Mouse (Mus musculus) MEL (cell line): ENCODE results near the gene Nsg1. TPM values are rescaled to one million over a fixed set of nuclear protein-coding genes. Genes with fewer than 3 reads are reported as not detected.

Experiments
- DNase-seq: peaks from one replicate; pipeline ENCODE4 v3.0.0; 2011; ENCODE audit warnings: low read depth, low spot score
- H3K27ac ChIP-seq: 2 replicates; pipeline ENCODE4 v1.5.1; 2012; ENCODE audit warnings: low read depth, mild to moderate bottlenecking, control low read depth, low read length, moderate library complexity; ENCODE audit not compliant: control insufficient read depth
- H3K27me3 ChIP-seq, 2 experiments: fragments of 150-350 bp in 1 of 2; sonication (generic) in 1 of 2; 2 replicates each; pipeline ENCODE4 v1.6.1; 2012; ENCODE audit warnings: low read length in 2 of 2, mild to moderate bottlenecking in 2 of 2, improper control_type of control experiment in 1 of 2, moderate library complexity in 1 of 2; ENCODE audit not compliant: insufficient read depth in 2 of 2, control insufficient read depth in 1 of 2
- H3K36me3 ChIP-seq, 2 experiments: 2 replicates each; pipeline ENCODE4 v1.6.1; 2012 to 2014; ENCODE audit warnings: low read length in 2 of 2, improper control_type of control experiment in 1 of 2, inconsistent platforms in 1 of 2, mild to moderate bottlenecking in 1 of 2; ENCODE audit not compliant: insufficient read depth in 2 of 2, control insufficient read depth in 1 of 2
- H3K4me1 ChIP-seq, 2 experiments: fragments of 150-350 bp in 1 of 2; sonication (generic) in 1 of 2; 2 replicates each; pipeline ENCODE4 v1.6.1; 2012; ENCODE audit warnings: low read length in 2 of 2, improper control_type of control experiment in 1 of 2, mild to moderate bottlenecking in 1 of 2; ENCODE audit not compliant: insufficient read depth in 2 of 2, control insufficient read depth in 1 of 2
- H3K4me3 ChIP-seq, 2 experiments: fragments of 150-350 bp in 1 of 2; sonication (generic) in 1 of 2; 2 replicates each; pipeline ENCODE4 v1.5.1; 2012; ENCODE audit warnings: low read depth in 2 of 2, low read length in 2 of 2, mild to moderate bottlenecking in 2 of 2, moderate library complexity in 2 of 2, control low read depth in 1 of 2, improper control_type of control experiment in 1 of 2; ENCODE audit not compliant: control insufficient read depth in 1 of 2, insufficient read depth in 1 of 2
- H3K79me2 ChIP-seq: 2 replicates; pipeline ENCODE4 v1.6.1; 2012; ENCODE audit warnings: mild to moderate bottlenecking, low read length, moderate library complexity; ENCODE audit not compliant: control insufficient read depth, poor library complexity, insufficient read depth
- H3K9ac ChIP-seq: 2 replicates; pipeline ENCODE4 v1.6.1; 2012; ENCODE audit warnings: low read depth, mild to moderate bottlenecking, control low read depth, low read length, moderate library complexity; ENCODE audit not compliant: control insufficient read depth, poor library complexity, severe bottlenecking
- H3K9me3 ChIP-seq: fragments of 150-350 bp; sonication (generic); replicated peaks from 2 replicates; pipeline ENCODE4 v1.6.1; 2012; ENCODE audit warnings: mild to moderate bottlenecking, low read length, improper control_type of control experiment, moderate library complexity; ENCODE audit not compliant: insufficient read depth
- CHD2 ChIP-seq: IDR thresholded peaks from 2 replicates; pipeline ENCODE4 v1.6.1; 2011; ENCODE audit warnings: low read length, improper control_type of control experiment
- CTCF ChIP-seq, 3 experiments: IDR thresholded peaks in 2 of 3; conservative IDR thresholded peaks in 1 of 3; 2 replicates each; pipeline ENCODE4 v1.5.1; 2011 to 2012; ENCODE audit warnings: low read length in 3 of 3, low read depth in 2 of 3, mild to moderate bottlenecking in 2 of 3, improper control_type of control experiment in 1 of 3, inconsistent platforms in 1 of 3, mixed read lengths in 1 of 3, moderate library complexity in 1 of 3; ENCODE audit not compliant: control insufficient read depth in 1 of 3, insufficient read depth in 1 of 3, poor library complexity in 1 of 3, severe bottlenecking in 1 of 3
- E2F4 ChIP-seq: IDR thresholded peaks from 2 replicates; pipeline ENCODE4 v1.6.1; 2011; ENCODE audit warnings: low read depth, low read length, improper control_type of control experiment, borderline replicate concordance
- ELF1 ChIP-seq: IDR thresholded peaks from 2 replicates; pipeline ENCODE4 v1.6.1; 2014; ENCODE audit warnings: low read depth, mild to moderate bottlenecking, inconsistent platforms, low read length, improper control_type of control experiment, moderate library complexity
- EP300 ChIP-seq, 2 experiments: IDR thresholded peaks; 2 replicates each; pipeline ENCODE4 v1.6.1; 2011; ENCODE audit warnings: improper control_type of control experiment in 2 of 2, low read length in 2 of 2, low read depth in 1 of 2, mild to moderate bottlenecking in 1 of 2
- GABPA ChIP-seq: IDR thresholded peaks from 2 replicates; pipeline ENCODE4 v1.6.1; 2012; ENCODE audit warnings: low read depth, mild to moderate bottlenecking, inconsistent platforms, low read length, improper control_type of control experiment, moderate library complexity
- HCFC1 ChIP-seq: IDR thresholded peaks from 2 replicates; pipeline ENCODE4 v1.6.1; 2012; ENCODE audit warnings: low read depth, mild to moderate bottlenecking, inconsistent platforms, low read length, improper control_type of control experiment, moderate library complexity
- MAFK ChIP-seq: IDR thresholded peaks from 2 replicates; pipeline ENCODE4 v1.6.1; 2011; ENCODE audit warnings: low read depth, mild to moderate bottlenecking, low read length, improper control_type of control experiment, borderline replicate concordance
- MAZ ChIP-seq: IDR thresholded peaks from 2 replicates; pipeline ENCODE4 v1.6.1; 2012; ENCODE audit warnings: low read depth, mild to moderate bottlenecking, inconsistent platforms, low read length, improper control_type of control experiment
- MEF2A ChIP-seq: IDR thresholded peaks from 2 replicates; pipeline ENCODE4 v1.6.1; 2014; ENCODE audit warnings: low read depth, mild to moderate bottlenecking, inconsistent platforms, low read length, improper control_type of control experiment; ENCODE audit not compliant: poor library complexity, insufficient replicate concordance, severe bottlenecking; ENCODE audit errors: extremely low read depth
- NELFE ChIP-seq: IDR thresholded peaks from 2 replicates; pipeline ENCODE4 v1.6.1; 2011; ENCODE audit warnings: low read depth, low read length, improper control_type of control experiment
- POLR2AphosphoS2 ChIP-seq: IDR thresholded peaks from 2 replicates; pipeline ENCODE4 v1.6.1; 2011; ENCODE audit warnings: low read length, improper control_type of control experiment
- RCOR1 ChIP-seq: IDR thresholded peaks from 2 replicates; pipeline ENCODE4 v1.6.1; 2012; ENCODE audit warnings: low read depth, mild to moderate bottlenecking, inconsistent platforms, low read length, improper control_type of control experiment
- SIN3A ChIP-seq: IDR thresholded peaks from 2 replicates; pipeline ENCODE4 v1.6.1; 2012; ENCODE audit warnings: low read length, improper control_type of control experiment, inconsistent platforms
- TAL1 ChIP-seq: IDR thresholded peaks from 2 replicates; pipeline ENCODE4 v1.6.1; 2012; ENCODE audit warnings: mild to moderate bottlenecking, inconsistent platforms, low read length, moderate library complexity, mixed read lengths
- TBP ChIP-seq: IDR thresholded peaks from 2 replicates; pipeline ENCODE4 v1.8.0; 2011; ENCODE audit warnings: low read depth, low read length, improper control_type of control experiment
- TCF12 ChIP-seq: IDR thresholded peaks from 2 replicates; pipeline ENCODE4 v1.6.1; 2014; ENCODE audit warnings: low read depth, mild to moderate bottlenecking, inconsistent platforms, low read length, improper control_type of control experiment, moderate library complexity
- ZC3H11A ChIP-seq: IDR thresholded peaks from 2 replicates; pipeline ENCODE4 v1.6.1; 2012; ENCODE audit warnings: low read depth, mild to moderate bottlenecking, inconsistent platforms, low read length, improper control_type of control experiment
- ZKSCAN1 ChIP-seq: IDR thresholded peaks from 2 replicates; pipeline ENCODE4 v1.6.1; 2012; ENCODE audit warnings: low read depth, mild to moderate bottlenecking, inconsistent platforms, low read length, improper control_type of control experiment, moderate library complexity
- ZMIZ1 ChIP-seq: IDR thresholded peaks from 2 replicates; pipeline ENCODE4 v1.6.1; 2012; ENCODE audit warnings: low read depth, mild to moderate bottlenecking, inconsistent platforms, low read length, improper control_type of control experiment, moderate library complexity
- polyA plus RNA-seq, 2 experiments: library from polyadenylated mRNA; stranded (reverse) in 1 of 2; unstranded in 1 of 2; fragments of >175 nt in 1 of 2; fragments of >200 nt in 1 of 2; gene quantifications; 2 replicates each; pipeline versions ENCODE4 v1.2.1 to v1.2.4; 2012; ENCODE audit warnings: low replicate concordance in 2 of 2, low read depth in 1 of 2; ENCODE audit not compliant: insufficient read length in 2 of 2, insufficient read depth in 1 of 2, missing spikeins in 1 of 2
- total RNA-seq: library from RNA; depleted of rRNA; stranded (reverse); fragments of 300-350 nt; gene quantifications from 2 replicates; pipeline ENCODE4 v1.2.3, GENCODE M21; 2012

Nsg1 gene
- total and polyA plus RNA-seq, 3 experiments = 0.12 to 0.18 TPM; not detected in 1

GRCm38 (mm10) chr5:38174256-38174912, 14.7 kb upstream of the Nsg1 start:
- no peak overlapping the region for H3K27ac ChIP-seq
- TF ChIP-seq RCOR1 = no peak
- no peak for TF ChIP-seq ZKSCAN1
- no peak for TF ChIP-seq TAL1
- TF ChIP-seq SIN3A = no peak
- TF ChIP-seq TBP = no peak
- TF ChIP-seq MAZ = no peak
- no peaks in the 10 kb centered on the region for H3K27me3 ChIP-seq
- no peaks in the 10 kb centered on the region for H3K9me3 ChIP-seq
- no peaks in the 10 kb centered on the region for H3K36me3 ChIP-seq
- no peak overlapping the region for H3K9ac ChIP-seq
- no peak overlapping the region for H3K4me3 ChIP-seq
- no peak for DNase-seq
- no peaks in the 10 kb centered on the region for H3K4me1 ChIP-seq
- no peaks in the 10 kb centered on the region for H3K79me2 ChIP-seq

GRCm38 (mm10) chr5:38173766-38174165, 14.1 kb upstream of the Nsg1 start:
- no peak overlapping the region for H3K27ac ChIP-seq
- H3K27me3 ChIP-seq = no peaks in the 10 kb centered on the region
- TF ChIP-seq POLR2AphosphoS2 = no peak
- TF ChIP-seq ZMIZ1 = no peak
- TF ChIP-seq RCOR1 = no peak
- no peak for TF ChIP-seq MEF2A
- TF ChIP-seq E2F4 = no peak
- no peak for TF ChIP-seq TBP
- no peak for TF ChIP-seq ELF1
- no peak for TF ChIP-seq ZKSCAN1
- no peak for TF ChIP-seq TCF12
- no peak for TF ChIP-seq GABPA
- TF ChIP-seq NELFE = no peak
- TF ChIP-seq ZC3H11A = no peak
- no peak for TF ChIP-seq EP300 (IDR thresholded peaks at IDR 0.05; ENCODE audit: low read depth in 1 of 2, low read length in 2 of 2)
- no peak for TF ChIP-seq HCFC1
- no peak for TF ChIP-seq CHD2
- TF ChIP-seq CTCF (IDR thresholded peaks at IDR 0.05 in 2 of 3, conservative IDR thresholded peaks at IDR 0.05 in 1 of 3; ENCODE audit: control insufficient read depth in 1 of 3, insufficient read depth in 1 of 3, low read depth in 2 of 3, low read length in 3 of 3, poor library complexity in 1 of 3, severe bottlenecking in 1 of 3) = no peak
- TF ChIP-seq MAFK = no peak
- H3K36me3 ChIP-seq = no peaks in the 10 kb centered on the region
- peak; percentile 11 for DNase-seq
- no peaks in the 10 kb centered on the region for H3K79me2 ChIP-seq
- H3K4me1 ChIP-seq = no peaks in the 10 kb centered on the region
- H3K9ac ChIP-seq = no peak overlapping the region
- H3K9me3 ChIP-seq = no peaks in the 10 kb centered on the region
- H3K4me3 ChIP-seq = no peak overlapping the region
